Mouse (Mus musculus): Measurements from ENCODE around the gene Zfp410. TPM values are rescaled to one million over a fixed set of nuclear protein-coding genes. Genes with fewer than 3 reads are reported as not detected.

The Zfp410 gene
- total RNA-seq, 2 experiments from 2014 or later, result 25.3 to 37.7 TPM

- peak; percentile 95 for ATAC-seq (ENCODE audit: poor library complexity, severe bottlenecking)
Observed at GRCm38 (mm10) chr12:84361555-84362489, 45.2 kb downstream of the Zfp410 start, which contains the start of the genes Coq6 and Fam161b. Coq6 (plus strand) TSS chr12:84361657. Fam161b (minus strand) TSS chr12:84361833.

DNA sequence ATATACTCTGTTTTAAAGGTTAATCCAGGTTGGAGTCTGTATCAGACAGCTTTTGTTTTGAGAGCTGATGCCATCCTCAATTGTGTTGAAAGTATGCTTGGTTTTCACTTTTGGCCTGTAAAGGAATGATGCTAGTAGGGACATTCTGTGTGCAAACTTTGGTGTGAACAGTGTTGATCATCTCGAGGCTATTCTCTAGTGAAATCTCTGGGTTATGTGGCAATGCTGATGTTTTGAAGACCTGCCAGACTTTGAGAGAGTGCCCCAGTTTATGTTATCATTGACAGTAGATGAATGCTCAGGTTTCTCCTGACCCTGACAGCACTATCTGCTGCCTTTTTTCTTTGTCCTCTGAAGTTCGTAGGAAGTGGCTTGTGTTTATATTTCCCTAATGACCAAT, 46.2 kb downstream of the Zfp410 start:
- no peak for ATAC-seq (ENCODE audit: poor library complexity, severe bottlenecking)

- ATAC-seq (ENCODE audit: poor library complexity, severe bottlenecking), result no peak
Observed at GRCm38 (mm10) chr12:84364291-84364690, 47.6 kb downstream of the Zfp410 start.

DNA sequence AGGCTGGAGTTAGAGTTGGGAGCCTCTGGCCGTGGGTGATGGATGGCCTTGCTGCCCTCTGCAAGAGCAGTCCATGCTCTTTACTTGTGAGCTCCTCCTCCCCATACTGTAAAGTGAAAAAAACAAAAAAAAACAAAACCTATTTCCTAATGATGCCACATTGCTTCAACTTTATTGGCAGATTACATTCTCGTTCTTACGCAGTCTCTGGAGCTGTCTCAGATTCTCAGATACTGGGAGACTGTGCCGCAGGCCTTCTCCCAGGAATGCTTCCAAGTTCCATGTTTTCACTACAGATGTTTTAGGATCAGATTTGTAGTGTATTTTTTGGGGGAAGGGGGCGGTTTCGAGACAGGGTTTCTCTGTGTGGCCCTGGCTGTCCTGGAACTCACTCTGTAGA, 48.5 kb downstream of the Zfp410 start:
- no peak for ATAC-seq (ENCODE audit: poor library complexity, severe bottlenecking)

DNA sequence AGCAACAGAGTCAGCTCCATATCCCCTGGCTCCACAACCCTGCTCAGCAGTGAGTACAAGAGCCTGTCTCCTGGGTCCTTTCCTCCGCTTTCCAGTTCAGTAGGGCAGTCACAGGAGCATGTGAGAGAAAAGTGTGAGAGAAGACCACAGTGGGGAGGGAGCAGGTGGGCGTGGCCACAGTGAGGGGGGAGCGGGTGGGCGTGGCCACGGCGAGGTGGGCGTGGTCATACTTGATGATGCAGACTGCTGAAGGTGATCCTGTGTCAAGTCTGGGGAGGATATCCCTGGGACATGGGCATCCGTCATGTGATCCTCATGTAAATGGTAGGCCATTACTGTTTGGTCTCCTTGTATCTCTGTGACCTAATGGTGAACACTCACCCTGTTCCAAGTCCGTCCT, 50.3 kb downstream of the Zfp410 start:
- no peak for ATAC-seq (ENCODE audit: poor library complexity, severe bottlenecking)

DNA sequence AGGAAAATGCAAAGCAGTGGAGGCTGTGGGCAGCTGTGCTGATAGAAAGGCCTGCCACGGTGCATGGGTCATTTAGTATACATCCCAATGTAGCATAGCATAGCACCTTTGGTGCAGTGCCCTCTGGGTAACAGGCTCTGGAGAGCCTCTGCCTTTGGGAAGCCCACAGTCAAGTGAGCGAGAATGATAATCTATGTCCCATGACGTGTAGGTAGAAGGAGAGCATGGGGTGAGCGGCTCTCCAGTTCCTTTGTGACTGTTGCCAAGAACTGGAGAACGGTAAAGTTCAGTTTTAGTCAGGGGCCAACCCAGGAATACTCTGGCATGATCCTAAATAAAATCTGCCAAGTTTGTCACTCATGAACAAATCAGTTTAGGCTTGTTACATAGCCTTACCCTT, 55.0 kb downstream of the Zfp410 start:
- no peak for ATAC-seq (ENCODE audit: poor library complexity, severe bottlenecking)

GRCm38 (mm10) chr12:84373831-84374481, 57.3 kb downstream of the Zfp410 start:
- ATAC-seq (ENCODE audit: poor library complexity, severe bottlenecking), result no peak

- ATAC-seq (ENCODE audit: poor library complexity, severe bottlenecking), result no peak
Observed at GRCm38 (mm10) chr12:84382369-84382768, 65.7 kb downstream of the Zfp410 start.

GRCm38 (mm10) chr12:84384644-84385081, 68.0 kb downstream of the Zfp410 start:
- ATAC-seq (ENCODE audit: poor library complexity, severe bottlenecking), result peak; percentile 44; the same call in 1 of the 2 replicates

GRCm38 (mm10) chr12:84385408-84385807, 68.8 kb downstream of the Zfp410 start:
- no peak for ATAC-seq (ENCODE audit: poor library complexity, severe bottlenecking)

DNA sequence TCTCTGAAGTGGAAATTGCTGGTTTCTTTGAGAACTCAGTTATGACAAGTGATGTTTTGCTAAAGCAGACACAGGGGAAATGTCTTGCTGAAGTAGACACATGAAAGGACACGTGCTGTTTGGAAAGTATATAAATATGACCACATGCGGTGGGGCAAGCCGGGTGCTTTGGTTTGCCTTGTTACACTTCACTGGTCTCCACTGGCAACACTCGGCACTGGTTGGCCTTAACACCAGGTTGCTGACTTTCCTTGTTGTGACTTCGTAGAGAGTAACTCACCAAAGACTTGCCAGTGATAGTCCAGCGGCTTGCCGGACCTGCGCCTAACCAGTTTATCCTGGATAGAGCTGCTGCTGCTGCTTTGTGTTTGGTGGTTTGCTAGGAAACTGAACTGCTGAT, 71.4 kb downstream of the Zfp410 start:
- no peak for ATAC-seq (ENCODE audit: poor library complexity, severe bottlenecking)

GRCm38 (mm10) chr12:84388774-84389400, 72.2 kb downstream of the Zfp410 start:
- peak; percentile 72 for ATAC-seq (ENCODE audit: poor library complexity, severe bottlenecking)

DNA sequence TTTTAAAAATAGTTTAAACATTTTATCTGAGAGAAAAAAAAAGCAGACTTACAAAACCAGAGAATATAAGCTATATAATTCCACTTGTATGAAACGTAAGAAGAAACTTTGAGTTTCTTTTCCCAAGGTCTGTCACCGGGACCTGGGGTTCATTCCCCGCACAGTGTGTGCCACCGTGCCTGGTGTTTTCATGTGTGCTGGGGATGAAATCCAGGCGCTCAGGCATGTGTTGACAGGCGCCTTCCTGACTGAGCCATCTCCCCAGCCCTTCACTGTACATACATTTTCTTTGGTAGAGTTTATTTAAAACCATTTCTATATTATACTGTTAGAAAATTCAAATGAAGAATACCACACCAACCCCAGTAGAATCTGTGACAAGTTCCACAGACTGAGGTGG, 73.7 kb downstream of the Zfp410 start:
- ATAC-seq (ENCODE audit: poor library complexity, severe bottlenecking), result no peak

DNA sequence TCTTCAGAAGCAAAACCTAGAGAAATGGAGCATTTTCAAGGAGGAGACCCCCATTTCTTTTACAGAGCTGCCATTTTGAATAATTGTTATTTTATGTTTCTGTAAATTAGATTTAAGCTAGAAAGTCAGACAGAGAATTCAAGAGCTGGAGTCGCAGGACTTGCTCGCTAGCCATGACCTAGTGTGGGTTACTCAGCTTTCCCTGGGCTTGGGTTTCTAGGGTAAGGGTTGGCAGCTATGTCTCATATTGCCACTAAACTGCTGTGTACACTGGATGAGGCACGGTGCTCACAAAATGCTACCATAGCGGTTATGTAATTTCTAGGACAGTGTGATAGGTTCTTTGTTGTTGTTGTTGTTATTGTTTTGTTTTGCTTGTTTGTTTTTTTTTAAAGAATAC, 76.0 kb downstream of the Zfp410 start:
- no peak for ATAC-seq (ENCODE audit: poor library complexity, severe bottlenecking)

Other genes starting within 250 kb of the Zfp410 start
- not detected in 2 replicates for gene Acot5, start 247.5 kb upstream of the Zfp410 start, total RNA-seq (2015)
- gene Acot5, start 247.5 kb upstream of the Zfp410 start, total RNA-seq (2017), result not detected in 2 replicates
- gene Acot6, start 216.2 kb upstream of the Zfp410 start, total RNA-seq (2015), result 0.27 and 0.67 TPM in 2 replicates
- 0.22 TPM in 1 of 2 replicates, not detected in the other for gene Acot6, start 216.2 kb upstream of the Zfp410 start, total RNA-seq (2017)
- 0.33 and 0.62 TPM in 2 replicates for gene Dnal1, start 202.5 kb upstream of the Zfp410 start, total RNA-seq (2015)
- not detected in 2 replicates for gene Dnal1, start 202.5 kb upstream of the Zfp410 start, total RNA-seq (2017)
- 0.32 and 0.65 TPM in 2 replicates for gene Pnma1, start 168.4 kb upstream of the Zfp410 start, total RNA-seq (2015)
- 0.16 and 0.73 TPM in 2 replicates for gene Pnma1, start 168.4 kb upstream of the Zfp410 start, total RNA-seq (2017)
- gene Elmsan1, start 98.0 kb upstream of the Zfp410 start, total RNA-seq (2015), result 24.6 and 27.0 TPM in 2 replicates
- 17.0 and 25.0 TPM in 2 replicates for gene Elmsan1, start 98.0 kb upstream of the Zfp410 start, total RNA-seq (2017)
- 14.3 and 18.9 TPM in 2 replicates for gene Ptgr2, start 31.6 kb upstream of the Zfp410 start, total RNA-seq (2015)
- gene Ptgr2, start 31.6 kb upstream of the Zfp410 start, total RNA-seq (2017), result 52.4 and 52.9 TPM in 2 replicates
- gene Coq6, start 44.8 kb downstream of the Zfp410 start, total RNA-seq (2015), result 10.1 and 10.4 TPM in 2 replicates
- 5.7 and 7.9 TPM in 2 replicates for gene Coq6, start 44.8 kb downstream of the Zfp410 start, total RNA-seq (2017)
- gene Fam161b, start 45.0 kb downstream of the Zfp410 start, total RNA-seq (2015), result 0.48 and 0.58 TPM in 2 replicates
- gene Fam161b, start 45.0 kb downstream of the Zfp410 start, total RNA-seq (2017), result 0.40 and 1.1 TPM in 2 replicates
- 8.8 and 11.0 TPM in 2 replicates for gene Entpd5, start 92.2 kb downstream of the Zfp410 start, total RNA-seq (2015)
- 10.5 and 11.2 TPM in 2 replicates for gene Entpd5, start 92.2 kb downstream of the Zfp410 start, total RNA-seq (2017)
- gene Bbof1, start 92.2 kb downstream of the Zfp410 start, total RNA-seq (2015), result 0.36 and 1.1 TPM in 2 replicates
- gene Bbof1, start 92.2 kb downstream of the Zfp410 start, total RNA-seq (2017), result 1.5 and 2.3 TPM in 2 replicates
- 27.5 and 30.5 TPM in 2 replicates for gene Rnf113a2, start 100.3 kb downstream of the Zfp410 start, total RNA-seq (2015)
- gene Rnf113a2, start 100.3 kb downstream of the Zfp410 start, total RNA-seq (2017), result 31.2 and 32.2 TPM in 2 replicates
- gene Aldh6a1, start 134.2 kb downstream of the Zfp410 start, total RNA-seq (2015), result 8.6 and 9.3 TPM in 2 replicates
- 4.3 and 5.9 TPM in 2 replicates for gene Aldh6a1, start 134.2 kb downstream of the Zfp410 start, total RNA-seq (2017)
- gene Lin52, start 134.6 kb downstream of the Zfp410 start, total RNA-seq (2015), result 12.5 and 14.9 TPM in 2 replicates
- gene Lin52, start 134.6 kb downstream of the Zfp410 start, total RNA-seq (2017), result 10.7 and 21.3 TPM in 2 replicates

Data from megakaryocyte, adult 5-6 weeks (primary cell).